Mouse (Mus musculus): ENCODE measurements around the gene Zfp830.

GRCm38 (mm10) chr11:82746138-82746537 lies 18.0 kb upstream of the Zfp830 start:
- TF ChIP-seq CTCF (IDR thresholded peaks at IDR 0.05; ENCODE audit: low read depth, low read length) = peak; percentile 57; the same call in 1 of the 2 replicates
- no peak for TF ChIP-seq POLR2AphosphoS5 (IDR thresholded peaks at IDR 0.05; ENCODE audit: insufficient replicate concordance, low read depth, low read length)

Data from G1E (cell line).